In genomic region chr5:99247441-99247840, GRCm38 (mm10) we compare ENCODE assay signal across 10 mouse cellular contexts.
DNase-seq lines count a peak whose midpoint lies in the region; ATAC-seq and TF ChIP-seq lines count a peak whose summit lies in the region.
"Had no signal": no experiment of that assay in that cellular context is flagged by ENCODE, and none has a peak within 500 bp of the region (broad histone marks: within the 10 kb centered on the region; RNA-seq: fewer than 3 reads in every experiment).

No protein-coding gene starts in this region.

- peaks cover 19 to 48% of the 10 kb centered on the region in 2 experiments for H3K4me1 ChIP-seq in heart, embryonic 14.5 days (ENCODE audit: control insufficient read depth in 2 of 2, insufficient read depth in 2 of 2, low read length in 2 of 2)
- H3K4me1 ChIP-seq in liver, postnatal 0 days (ENCODE audit: insufficient read depth), result peaks cover 15% of the 10 kb centered on the region
- H3K4me1 ChIP-seq in liver, embryonic 12.5 days, result peaks cover 33% of the 10 kb centered on the region
- peaks cover 69% of the 10 kb centered on the region for H3K4me1 ChIP-seq in limb, embryonic 12.5 days (replicated peaks)

- peak overlapping the region in 1 of 2 experiments; percentile 19; a peak in 2 of 4 replicates for H3K27ac ChIP-seq in heart, embryonic 14.5 days (replicated peaks in 1 of 2; ENCODE audit: control insufficient read depth in 1 of 2, insufficient read depth in 1 of 2, low read depth in 2 of 2, low read length in 2 of 2)
- H3K27ac ChIP-seq in liver, postnatal 0 days (ENCODE audit: low read depth), result no peak overlapping the region
- no peak overlapping the region for H3K27ac ChIP-seq in liver, embryonic 12.5 days
- H3K27ac ChIP-seq in limb, embryonic 12.5 days, result peak overlapping the region; percentile 31; the same call in 1 of the 2 replicates
- H3K27ac ChIP-seq in gastrocnemius, adult 2 months, result no peak overlapping the region

- no peak for TF ChIP-seq EP300 in liver, postnatal 0 days (IDR thresholded peaks at IDR 0.05; ENCODE audit: low read depth)

- no peak for ATAC-seq in heart, embryonic 14.5 days (ENCODE audit: insufficient number of reproducible peaks, insufficient read depth, low FRiP score, low read depth)
- no peak for ATAC-seq in liver, postnatal 0 days
- ATAC-seq in liver, embryonic 12.5 days, result no peak
- no peak for ATAC-seq in limb, embryonic 12.5 days (ENCODE audit: insufficient number of reproducible peaks, insufficient read depth, low FRiP score, low TSS enrichment, low read depth)

- H3K36me3 ChIP-seq in heart, embryonic 14.5 days (ENCODE audit: control insufficient read depth, insufficient read depth, low read length), result peaks cover 10% of the 10 kb centered on the region
- 0 out of 2 replicates have a peak, but pooled peaks cover 2% of the 10 kb centered on the region for H3K36me3 ChIP-seq in liver, postnatal 0 days (replicated peaks; ENCODE audit: insufficient read depth, low read length)
- H3K36me3 ChIP-seq in liver, embryonic 12.5 days, result peaks cover 1% of the 10 kb centered on the region; the same call in 1 of the 2 replicates
- peaks cover 5% of the 10 kb centered on the region for H3K36me3 ChIP-seq in limb, embryonic 12.5 days

- peak overlapping the region; percentile 73 for H3K4me2 ChIP-seq in heart, embryonic 14.5 days (ENCODE audit: low read length)
- H3K4me2 ChIP-seq in liver, postnatal 0 days (ENCODE audit: low read depth, low read length), result peak overlapping the region; percentile 40
- H3K4me2 ChIP-seq in liver, embryonic 12.5 days, result no peak overlapping the region
- H3K4me2 ChIP-seq in limb, embryonic 12.5 days, result peak overlapping the region; percentile 69

- intact Hi-C loops in heart, postnatal 25 days (cut with DNase I), result loop anchor here (5.0 kb wide), 1 partner anchor 655 kb away; no protein-coding TSS in a partner anchor
- intact Hi-C loops in gastrocnemius, adult 2 months (cut with DNase I), result no loop called here

- no peaks in the 10 kb centered on the region for H3K9me3 ChIP-seq in heart, embryonic 14.5 days (ENCODE audit: control insufficient read depth, low read length)
- no peaks in the 10 kb centered on the region for H3K9me3 ChIP-seq in liver, postnatal 0 days (ENCODE audit: low read length)
- no peaks in the 10 kb centered on the region for H3K9me3 ChIP-seq in liver, embryonic 12.5 days (replicated peaks)
- H3K9me3 ChIP-seq in limb, embryonic 12.5 days, result no peaks in the 10 kb centered on the region

- no peak for TF ChIP-seq CTCF in liver, postnatal 0 days (IDR thresholded peaks at IDR 0.05; ENCODE audit: low read depth)
- TF ChIP-seq CTCF in gastrocnemius, adult 2 months (IDR thresholded peaks at IDR 0.05), result no peak

- no peaks in the 10 kb centered on the region for H3K27me3 ChIP-seq in heart, embryonic 14.5 days (ENCODE audit: control insufficient read depth, insufficient read depth, low read length)
- H3K27me3 ChIP-seq in liver, postnatal 0 days (ENCODE audit: insufficient read depth, low read length), result no peaks in the 10 kb centered on the region
- H3K27me3 ChIP-seq in liver, embryonic 12.5 days (replicated peaks), result 0 out of 2 replicates have a peak, but pooled peaks cover 6% of the 10 kb centered on the region
- H3K27me3 ChIP-seq in limb, embryonic 12.5 days, result no peaks in the 10 kb centered on the region

- no peak overlapping the region for H3K4me3 ChIP-seq in heart, embryonic 14.5 days (ENCODE audit: control insufficient read depth in 1 of 2, insufficient read depth in 1 of 2, low read depth in 1 of 2, low read length in 2 of 2)
- no peak overlapping the region for H3K4me3 ChIP-seq in liver, postnatal 0 days (ENCODE audit: low read depth, low read length)
- H3K4me3 ChIP-seq in liver, embryonic 12.5 days, result no peak overlapping the region
- H3K4me3 ChIP-seq in limb, embryonic 12.5 days (replicated peaks), result no peak overlapping the region
- H3K4me3 ChIP-seq in gastrocnemius, adult 2 months, result no peak overlapping the region

- WGBS in heart, embryonic 14.5 days, result 37% methylated on average over 7 of the region's 7 CpGs
- 73% methylated on average over 7 of the region's 7 CpGs for WGBS in liver, postnatal 0 days (ENCODE audit: insufficient replicate concordance)
- WGBS in liver, embryonic 12.5 days (ENCODE audit: insufficient replicate concordance), result 68% methylated on average over 7 of the region's 7 CpGs
- 65% methylated on average over 7 of the region's 7 CpGs for WGBS in limb, embryonic 12.5 days

- peak overlapping the region; percentile 47 for H3K9ac ChIP-seq in heart, embryonic 14.5 days (ENCODE audit: low read length)
- no peak overlapping the region for H3K9ac ChIP-seq in liver, postnatal 0 days (replicated peaks)
- H3K9ac ChIP-seq in liver, embryonic 12.5 days, result no peak overlapping the region
- H3K9ac ChIP-seq in limb, embryonic 12.5 days (replicated peaks), result no peak overlapping the region

- no peak for DNase-seq in heart, postnatal 25 days (ENCODE audit: low spot score)
- no peak for DNase-seq in liver, postnatal 0 days
- peak; percentile 61 for DNase-seq in yolk sac, embryonic 10.5 days (ENCODE audit: low spot score)
- DNase-seq in gastrocnemius, adult 2 months, result no peak
- DNase-seq: cerebellum, adult 11-12 months; gastrocnemius, postnatal 10 days; kidney, postnatal 25 days had no signal
